Mouse (Mus musculus) CH12.LX (cell line): ENCODE measurements around the gene Fap.

Experiments used
- CHD2 ChIP-seq: IDR thresholded peaks from 2 replicates; pipeline ENCODE4 v1.6.1; 2011; ENCODE audit warnings: low read length, improper control_type of control experiment
- CTCF ChIP-seq, 2 experiments: IDR thresholded peaks in 1 of 2; conservative IDR thresholded peaks in 1 of 2; 2 replicates each; pipeline ENCODE4 v1.5.1; 2011 to 2012; ENCODE audit warnings: low read depth in 2 of 2, low read length in 2 of 2, improper control_type of control experiment in 1 of 2, inconsistent platforms in 1 of 2, mild to moderate bottlenecking in 1 of 2, moderate library complexity in 1 of 2
- E2F4 ChIP-seq: IDR thresholded peaks from 2 replicates; pipeline ENCODE4 v1.6.1; 2011; ENCODE audit warnings: low read depth, low read length, improper control_type of control experiment; ENCODE audit not compliant: insufficient replicate concordance
- GABPA ChIP-seq: IDR thresholded peaks from 2 replicates; pipeline ENCODE4 v1.6.1; 2012; ENCODE audit warnings: low read depth, low read length, improper control_type of control experiment, inconsistent platforms; ENCODE audit not compliant: insufficient replicate concordance
- JUND ChIP-seq: conservative IDR thresholded peaks from 2 replicates; pipeline ENCODE4 v1.6.1; 2011; ENCODE audit warnings: low read depth, low read length, improper control_type of control experiment
- MAFK ChIP-seq: IDR thresholded peaks from 2 replicates; pipeline ENCODE4 v1.6.1; 2011; ENCODE audit warnings: low read length, improper control_type of control experiment; ENCODE audit not compliant: insufficient replicate concordance
- MAZ ChIP-seq: IDR thresholded peaks from 2 replicates; pipeline ENCODE4 v1.6.1; 2012; ENCODE audit warnings: low read depth, mild to moderate bottlenecking, inconsistent platforms, low read length, improper control_type of control experiment, moderate library complexity
- MXI1 ChIP-seq: IDR thresholded peaks from 2 replicates; pipeline ENCODE4 v1.6.1; 2011; ENCODE audit warnings: mild to moderate bottlenecking, low read depth, low read length, improper control_type of control experiment
- POLR2A ChIP-seq: IDR thresholded peaks from 2 replicates; pipeline ENCODE4 v1.6.1; 2011; ENCODE audit warnings: low read depth, mild to moderate bottlenecking, improper control_type of control experiment, low read length
- POLR2AphosphoS2 ChIP-seq: IDR thresholded peaks from 2 replicates; pipeline ENCODE4 v1.6.1; 2011; ENCODE audit warnings: low read depth, low read length, improper control_type of control experiment
- RAD21 ChIP-seq: IDR thresholded peaks from 2 replicates; pipeline ENCODE4 v1.6.1; 2011; ENCODE audit warnings: low read depth, mild to moderate bottlenecking, low read length, improper control_type of control experiment, moderate library complexity
- USF1 ChIP-seq: IDR thresholded peaks from 2 replicates; pipeline ENCODE4 v1.6.1; 2014; ENCODE audit warnings: low read depth, mild to moderate bottlenecking, inconsistent platforms, low read length, improper control_type of control experiment
- USF2 ChIP-seq: conservative IDR thresholded peaks from 2 replicates; pipeline ENCODE4 v1.6.1; 2011; ENCODE audit warnings: low read depth, low read length, improper control_type of control experiment
- ZMIZ1 ChIP-seq: IDR thresholded peaks from 2 replicates; pipeline ENCODE4 v1.6.1; 2012; ENCODE audit warnings: low read depth, mild to moderate bottlenecking, inconsistent platforms, low read length, improper control_type of control experiment

DNA sequence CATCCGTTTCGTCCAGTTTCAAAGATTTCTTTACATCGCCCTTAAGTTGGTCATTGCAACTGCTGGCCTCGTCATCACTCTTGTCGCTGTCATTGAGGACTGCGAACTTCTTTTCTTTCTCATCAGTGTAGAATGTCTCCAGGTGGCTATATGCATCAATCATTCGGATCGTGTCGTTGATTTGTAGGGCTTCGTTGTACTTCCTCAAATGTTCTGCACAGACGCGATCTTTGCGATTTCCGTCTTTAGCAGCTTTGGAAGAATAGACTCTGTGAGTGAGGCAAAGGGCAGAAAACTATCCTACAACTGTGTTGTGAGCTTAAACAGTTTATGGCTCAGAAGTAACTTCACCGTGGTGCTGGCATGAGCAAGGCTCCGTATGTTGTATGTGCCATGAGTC lies 32.3 kb upstream of the Fap start:
- TF ChIP-seq USF1 (no peak), USF2 (no peak), CTCF (conservative IDR thresholded peaks at IDR 0.05 in 1 of 2, IDR thresholded peaks at IDR 0.05 in 1 of 2; ENCODE audit: low read depth in 2 of 2, low read length in 2 of 2) (no peak), JUND (no peak), MAZ (no peak), ZMIZ1 (no peak), RAD21 (no peak), POLR2A (no peak), GABPA (no peak), MAFK (no peak), MXI1 (no peak), CHD2 (no peak), POLR2AphosphoS2 (no peak), E2F4 (no peak)
